Mouse (Mus musculus): ENCODE measurements around the gene Nxpe3.
A peak's percentile ranks its signal among the peaks of the same experiment; 100 is the strongest.
"Not testable (repeated sequence)": the region's sequence is repeated elsewhere in the genome, so short reads cannot be mapped to it uniquely, and the experiment has no call there.

Gene Nxpe3

DNA sequence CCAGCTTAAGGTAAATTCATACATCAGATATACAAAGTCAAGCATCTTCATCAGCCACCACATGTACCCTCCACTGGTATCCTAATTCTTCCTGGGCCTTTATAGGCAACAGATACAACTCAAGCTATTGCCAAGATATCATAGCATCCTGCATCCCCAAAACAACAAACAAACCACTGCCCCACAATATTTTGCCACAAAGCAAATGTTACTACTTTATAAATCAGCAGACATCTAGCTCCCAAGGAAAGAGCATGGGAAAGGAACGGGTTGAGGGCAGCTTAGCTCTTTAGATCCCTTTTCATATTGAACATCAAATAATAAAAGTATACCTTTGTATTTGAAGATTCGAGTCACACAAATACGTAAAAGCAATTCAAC lies 57.0 kb downstream of the Nxpe3 start:
- DNase-seq (ENCODE audit: low spot score in 2 of 2), result no peak

DNA sequence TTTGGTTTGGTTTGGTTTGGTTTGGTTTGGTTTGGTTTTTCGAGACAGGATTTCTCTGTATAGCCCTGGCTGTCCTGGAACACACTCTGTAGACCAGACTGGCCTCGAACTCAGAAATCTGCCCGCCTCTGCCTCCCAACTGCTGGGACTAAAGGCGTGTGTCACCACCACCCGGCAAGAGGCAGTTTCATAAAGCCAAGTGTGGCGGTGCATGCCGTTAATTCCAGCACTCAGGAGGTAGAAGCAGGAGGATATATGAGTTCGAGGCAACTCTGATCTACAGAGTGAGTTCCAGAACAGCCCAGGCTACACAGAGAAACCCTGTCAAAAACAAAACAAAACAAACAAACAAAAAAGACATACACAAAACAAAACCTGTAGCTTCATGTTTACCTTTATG lies 57.4 kb downstream of the Nxpe3 start:
- DNase-seq (ENCODE audit: low spot score in 2 of 2), result not testable (repeated sequence)

DNA sequence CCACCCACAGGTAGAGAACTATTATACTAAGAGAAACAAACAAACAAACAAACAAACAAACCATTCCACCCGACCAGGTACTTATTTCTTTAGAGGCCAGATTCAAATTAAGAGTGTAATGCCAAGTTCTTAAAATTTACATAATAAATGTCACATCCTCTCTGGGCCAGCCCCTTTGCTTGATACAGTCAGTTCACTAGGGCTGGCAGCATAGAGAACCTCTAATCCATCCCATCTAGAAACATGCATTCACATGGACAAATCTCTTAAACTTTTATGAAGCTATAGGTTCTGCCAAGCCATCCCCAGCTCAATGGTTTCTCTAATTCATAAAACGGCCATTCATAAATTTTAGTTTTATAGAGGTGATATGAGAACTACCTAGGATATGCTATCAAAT lies 57.9 kb downstream of the Nxpe3 start:
- DNase-seq (ENCODE audit: low spot score in 2 of 2), result no peak

DNA sequence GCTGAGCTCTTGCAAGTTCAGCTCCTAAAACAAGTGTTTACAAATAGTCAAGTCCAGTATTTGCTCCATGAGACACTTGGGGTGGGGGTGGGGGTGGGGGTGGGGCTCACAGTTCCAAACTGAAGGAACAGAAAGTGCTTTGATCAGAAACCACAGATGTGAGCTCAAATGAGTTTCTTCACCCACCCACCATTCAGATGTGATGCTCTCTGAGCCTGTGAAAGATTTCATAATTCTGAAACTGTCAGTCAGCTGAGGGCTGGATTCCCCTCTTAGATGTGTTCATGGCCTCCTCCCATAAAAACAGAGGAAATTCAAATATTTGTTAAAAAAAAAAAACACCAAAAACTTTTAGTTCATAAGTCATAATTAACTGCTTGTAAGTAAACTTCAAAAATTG lies 59.3 kb downstream of the Nxpe3 start:
- DNase-seq (ENCODE audit: low spot score in 2 of 2), result no peak

DNA sequence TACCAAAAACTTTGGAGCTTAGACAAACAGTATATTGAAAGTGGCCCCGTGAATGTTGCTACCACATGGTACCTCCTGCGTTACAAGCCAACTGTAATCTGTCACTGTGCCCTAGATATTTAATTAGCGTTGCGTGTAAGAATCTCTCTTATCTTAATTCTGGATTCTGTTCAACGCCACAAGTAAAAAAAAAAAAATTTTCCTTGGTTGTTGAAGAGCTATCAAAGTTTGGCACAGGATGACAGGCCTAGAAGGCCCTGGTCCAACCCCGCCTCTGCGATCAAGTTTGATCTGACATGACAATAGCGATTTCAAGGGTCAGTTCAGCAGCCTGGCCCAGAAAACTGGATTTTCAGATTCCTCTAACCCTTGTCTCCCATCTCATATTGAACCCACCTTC lies 62.5 kb downstream of the Nxpe3 start:
- DNase-seq (ENCODE audit: low spot score in 2 of 2), result no peak

DNA sequence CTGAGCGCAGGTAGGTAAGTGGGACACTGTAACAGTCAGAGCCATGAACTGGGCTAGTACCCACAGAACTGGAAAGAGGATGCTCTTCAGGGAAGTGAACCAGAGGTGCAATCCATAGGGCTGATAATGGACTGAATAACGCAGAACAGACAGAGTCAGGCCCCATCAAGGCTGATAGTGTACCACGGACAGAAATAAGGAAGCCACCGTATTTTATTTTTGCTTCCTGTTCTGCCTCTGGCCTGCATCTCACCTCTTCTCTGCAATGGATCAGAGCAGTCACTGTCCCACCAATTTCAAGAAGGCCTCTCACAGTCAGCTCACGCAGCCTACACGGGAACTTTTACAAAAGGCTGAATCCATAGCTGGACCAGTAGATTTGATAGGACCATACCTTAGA lies 63.0 kb downstream of the Nxpe3 start:
- no peak for DNase-seq (ENCODE audit: low spot score in 2 of 2)

DNA sequence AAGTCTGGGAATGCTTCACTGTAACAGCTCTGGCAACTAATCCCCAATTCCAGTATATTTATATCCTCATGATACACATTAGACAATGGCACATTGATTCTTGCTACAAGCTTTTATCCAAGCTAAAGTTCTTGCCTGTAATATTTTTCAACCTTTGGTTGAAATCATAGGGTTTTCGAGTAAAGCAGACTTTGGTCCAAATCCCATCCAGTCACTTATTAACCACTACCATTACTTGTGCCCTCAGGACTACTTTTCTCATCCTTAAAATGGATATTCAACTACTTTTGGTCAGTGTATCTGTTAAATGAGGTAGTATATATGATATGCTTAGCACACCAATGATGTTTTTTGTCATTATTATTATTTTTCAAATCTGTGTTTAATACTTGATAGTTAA lies 63.6 kb downstream of the Nxpe3 start:
- no peak for DNase-seq (ENCODE audit: low spot score in 2 of 2)

DNA sequence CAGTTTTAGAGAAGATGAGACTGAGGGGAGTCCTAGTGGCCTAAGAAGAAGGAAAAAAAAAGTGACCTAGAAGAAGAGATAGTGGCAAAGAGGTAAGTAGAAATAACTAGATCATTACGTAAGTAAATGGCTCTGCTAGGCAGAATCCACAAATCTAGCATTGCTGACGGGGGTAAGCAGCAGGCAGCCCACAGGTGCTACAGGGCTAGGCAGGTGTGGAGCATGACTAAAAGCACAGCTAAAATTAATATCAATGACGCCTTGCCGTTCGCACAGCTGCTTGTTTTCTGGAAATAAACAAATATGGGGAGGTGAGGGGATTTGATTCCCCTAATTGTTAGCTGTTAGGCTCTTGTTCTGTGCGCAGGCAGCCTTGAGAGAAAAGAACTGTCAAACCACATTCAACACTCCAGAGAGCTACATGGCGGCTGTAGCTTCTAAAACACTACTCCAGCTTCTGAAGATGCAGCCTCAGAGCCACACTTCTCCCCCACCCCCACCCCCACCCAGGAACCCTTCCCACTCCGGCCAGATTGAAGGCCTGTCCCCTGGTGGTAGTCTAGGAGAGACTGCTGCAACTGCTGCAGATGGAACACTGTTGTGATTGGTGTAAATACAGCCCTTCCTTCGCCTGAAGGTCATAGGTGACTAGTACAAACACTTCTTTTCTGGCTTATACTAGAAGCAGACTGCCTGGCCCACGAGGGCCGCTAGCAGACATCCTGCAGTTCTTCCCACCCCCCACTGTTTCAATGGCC lies 71.5 kb downstream of the Nxpe3 start:
- DNase-seq (ENCODE audit: low spot score in 2 of 2), result no peak

DNA sequence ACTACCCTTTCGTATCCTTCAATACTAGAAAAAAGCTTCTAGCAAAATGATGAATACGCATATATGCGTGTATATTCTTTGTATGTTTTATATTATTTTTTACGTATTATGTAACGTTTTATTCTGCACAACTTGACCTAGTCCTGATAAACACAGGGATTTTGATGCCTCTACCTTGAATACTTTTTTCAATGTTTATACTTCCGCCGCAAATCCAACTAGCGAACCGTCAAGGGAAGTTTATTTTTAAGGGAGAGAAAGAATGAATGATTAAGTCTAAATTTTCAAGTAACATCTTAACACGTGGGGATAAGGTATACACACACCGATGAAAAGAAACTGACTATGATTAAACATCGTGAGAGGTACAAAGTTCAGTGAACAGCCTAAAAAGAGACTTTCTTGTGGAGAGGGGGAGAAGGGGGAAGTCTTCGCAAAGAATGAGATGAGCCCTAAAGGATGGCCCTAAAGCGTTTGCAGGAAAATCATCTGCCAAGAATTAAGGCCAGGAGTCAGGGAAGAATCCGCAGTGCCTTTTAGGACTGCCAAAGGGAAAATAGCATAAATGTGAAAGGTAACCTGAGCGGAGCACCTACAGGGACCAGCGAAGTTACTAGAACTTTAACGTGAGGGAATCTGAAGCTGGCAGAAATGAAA lies 72.2 kb downstream of the Nxpe3 start:
- DNase-seq (ENCODE audit: low spot score in 2 of 2), result no peak

DNA sequence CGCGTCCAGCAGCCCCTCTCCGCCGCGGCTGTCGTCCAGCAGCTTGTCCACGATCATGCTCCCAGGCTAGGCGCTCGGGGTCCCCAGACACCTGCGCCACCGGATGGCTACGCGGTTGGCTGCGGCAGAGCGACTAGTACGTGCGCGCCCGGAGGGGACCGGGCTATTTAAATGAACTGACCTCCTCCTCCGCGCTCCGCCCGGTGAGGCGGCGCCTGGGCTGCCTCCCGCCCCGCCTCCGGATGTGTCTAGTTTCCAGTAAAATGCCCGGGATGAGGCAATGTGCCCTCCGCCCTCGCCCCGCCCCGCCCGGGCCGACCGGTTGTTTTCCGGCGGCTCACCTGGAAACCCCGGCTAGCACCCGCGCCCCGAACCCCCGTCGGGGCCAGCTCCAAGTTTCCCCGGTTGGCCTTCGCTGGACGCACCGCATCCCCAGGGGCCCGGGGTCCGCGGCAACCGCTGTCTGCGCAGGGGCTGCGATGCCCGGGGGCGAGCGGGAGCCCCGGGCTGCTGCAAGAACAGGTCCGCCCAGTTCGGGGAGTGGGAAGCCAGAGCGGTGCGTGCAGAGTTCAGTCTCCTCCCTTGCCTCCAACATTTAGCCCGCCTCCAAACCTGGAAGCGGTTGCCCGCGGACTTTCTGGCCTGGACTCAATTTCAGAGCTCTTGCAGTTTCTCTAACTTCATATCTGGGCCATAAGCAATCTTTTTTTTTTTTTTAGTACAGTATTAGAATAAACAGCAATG lies 72.9 kb downstream of the Nxpe3 start:
- DNase-seq (ENCODE audit: low spot score in 2 of 2), result peak; percentile 71 to 84

DNA sequence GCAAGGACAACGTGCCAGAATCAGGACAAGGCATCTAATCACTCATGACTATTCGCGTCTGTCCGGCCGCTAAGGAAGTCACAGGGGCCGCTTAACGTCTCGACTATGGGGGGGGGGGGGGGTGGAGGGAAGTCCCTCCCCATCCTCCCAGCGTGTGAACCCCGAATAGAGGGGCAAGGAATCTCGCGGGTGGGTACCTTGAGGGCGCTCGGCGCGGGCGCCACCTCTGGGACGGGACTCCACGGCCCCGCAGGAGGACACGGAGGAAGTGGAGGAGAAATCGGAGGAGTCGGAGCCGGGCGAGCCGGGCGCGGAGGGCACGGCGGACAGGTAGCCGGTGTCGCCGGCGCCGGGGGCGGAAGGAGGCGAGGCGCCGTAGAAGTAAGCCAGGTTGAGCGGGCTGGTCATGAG lies 73.5 kb downstream of the Nxpe3 start:
- no peak for DNase-seq (ENCODE audit: low spot score in 2 of 2)

DNA sequence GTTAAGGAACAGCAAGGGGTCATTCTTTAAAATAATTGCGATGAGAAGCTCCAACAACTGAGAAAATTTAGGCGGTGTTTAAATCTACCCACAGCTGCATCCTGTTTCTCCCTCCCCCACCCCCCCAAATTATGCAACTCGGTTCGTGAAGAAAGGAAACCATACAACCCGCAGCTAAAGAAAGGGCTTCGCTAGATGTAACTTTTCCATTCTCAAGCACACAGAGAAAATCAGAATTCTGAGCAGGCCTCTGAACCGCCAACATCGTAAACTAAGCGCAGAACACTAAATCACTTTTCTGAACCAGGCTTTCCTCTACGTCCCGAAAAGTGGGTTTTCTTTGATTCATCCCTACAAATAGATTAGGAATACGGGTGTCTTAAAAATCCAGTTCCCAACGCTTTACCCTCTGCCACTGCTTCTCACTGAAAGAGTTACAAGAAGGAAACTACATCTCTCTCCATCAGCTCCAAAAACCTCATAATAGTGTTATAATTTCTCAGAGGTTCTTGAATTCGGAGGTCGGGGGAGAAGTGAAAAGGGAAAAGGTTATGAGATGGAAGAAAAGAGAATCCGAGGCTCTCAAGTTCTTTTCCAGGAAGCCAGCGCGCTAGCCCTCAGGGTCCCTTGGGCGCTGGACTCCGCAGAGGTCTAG lies 74.0 kb downstream of the Nxpe3 start:
- DNase-seq (ENCODE audit: low spot score in 2 of 2), result no peak

DNA sequence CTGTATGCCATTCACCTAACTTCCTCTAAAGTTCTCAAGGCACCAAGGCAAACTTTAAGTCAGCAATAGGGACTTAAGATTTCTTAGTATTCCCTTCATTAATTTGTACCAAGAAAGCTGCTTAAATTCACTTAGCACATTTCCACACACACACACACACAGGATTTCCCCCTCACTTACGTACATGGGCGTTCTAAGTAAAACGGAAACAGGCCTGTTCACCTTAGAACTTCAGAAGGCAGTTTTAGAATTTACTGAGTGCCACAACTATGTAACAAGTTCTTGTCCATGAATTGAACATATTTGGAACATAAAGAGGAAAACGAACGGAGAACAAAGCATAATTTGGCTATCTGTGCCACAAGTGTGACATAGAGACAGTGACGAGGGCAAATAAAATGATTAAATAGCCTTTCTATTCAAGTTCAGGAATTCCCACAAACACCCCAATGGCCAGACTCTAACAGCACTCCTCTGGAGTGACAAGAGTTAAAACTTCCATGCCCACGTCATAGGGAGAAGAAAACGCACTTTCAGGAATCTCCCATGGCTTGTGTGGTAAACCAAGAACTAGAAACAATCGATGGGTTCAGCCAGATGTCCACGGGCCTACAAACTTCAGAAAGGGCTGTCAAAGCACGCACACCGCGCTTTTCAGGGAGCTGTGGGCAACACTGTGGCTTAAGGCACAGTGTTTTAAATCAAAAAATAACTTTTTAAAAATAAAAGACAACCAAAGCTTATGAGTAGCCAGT lies 74.7 kb downstream of the Nxpe3 start:
- no peak for DNase-seq (ENCODE audit: low spot score in 2 of 2)

DNA sequence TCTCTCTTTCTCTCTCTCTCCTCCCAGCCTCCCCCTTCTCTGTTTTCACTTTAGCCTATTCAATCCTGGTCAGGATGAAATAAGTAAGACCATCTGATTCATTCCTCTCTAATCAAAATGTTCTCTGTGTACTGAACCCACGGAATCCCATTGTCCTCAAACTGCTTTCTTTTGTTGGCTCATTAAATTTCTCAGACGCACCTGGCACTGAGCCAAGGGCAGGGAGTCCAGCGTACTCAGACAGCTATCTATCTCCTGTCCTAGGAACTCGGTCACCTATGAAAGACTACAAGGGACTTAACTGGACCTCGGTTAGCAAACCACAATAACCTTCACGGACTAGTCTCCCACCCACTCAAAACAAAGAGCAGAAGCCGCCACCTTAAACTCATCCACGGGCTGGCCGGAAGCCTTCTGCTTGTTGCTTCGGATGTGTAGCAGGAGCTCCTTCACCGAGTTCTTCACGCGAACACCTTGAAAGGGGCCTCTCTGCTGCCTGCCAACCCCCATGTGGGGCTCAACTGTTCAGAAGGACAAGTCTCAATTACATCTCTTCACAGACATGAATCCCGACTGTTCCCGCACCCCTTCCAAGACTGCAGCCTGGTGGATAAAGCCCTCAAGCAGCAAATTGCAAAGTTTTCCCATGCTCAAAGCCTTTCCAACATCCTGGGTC lies 75.8 kb downstream of the Nxpe3 start:
- no peak for DNase-seq (ENCODE audit: low spot score in 2 of 2)

DNA sequence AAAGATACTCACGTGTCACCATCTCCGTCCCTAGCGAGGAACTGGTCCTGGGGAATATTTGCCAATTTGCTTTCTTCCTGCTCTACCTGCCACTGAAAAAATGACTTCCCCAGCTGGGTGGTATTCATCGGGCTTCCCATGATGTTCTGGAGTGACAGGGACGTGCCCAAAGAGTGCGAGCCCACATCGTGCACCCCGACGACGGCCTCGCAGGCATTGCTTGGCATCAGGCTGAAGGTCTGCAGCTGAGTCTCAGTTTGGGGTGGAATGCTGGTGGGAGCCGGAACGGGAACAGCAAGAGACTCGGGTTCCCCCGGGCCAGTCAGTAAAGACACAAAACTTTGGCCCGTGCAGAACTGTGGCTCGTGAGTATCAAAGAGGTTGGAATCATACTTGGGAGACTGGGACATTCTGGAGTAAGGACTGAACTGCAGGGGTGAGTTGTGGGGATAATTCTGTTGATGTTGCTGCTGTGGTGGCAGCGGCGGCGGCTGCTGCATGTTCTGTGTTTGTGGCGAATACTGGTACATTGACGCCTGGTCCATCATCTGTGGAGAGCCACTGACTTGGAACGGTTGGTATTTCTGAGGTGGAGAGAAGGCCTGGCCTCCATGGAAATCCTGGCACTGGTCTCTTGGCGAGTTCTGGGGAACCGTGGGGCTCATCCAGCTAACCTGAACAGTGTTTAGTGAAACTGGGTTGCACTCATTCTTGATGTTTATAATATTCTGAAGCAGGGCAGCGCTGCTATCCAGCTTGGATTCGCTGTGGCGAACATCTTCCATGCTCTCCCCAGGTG lies 77.2 kb downstream of the Nxpe3 start:
- no peak for DNase-seq (ENCODE audit: low spot score in 2 of 2)

DNA sequence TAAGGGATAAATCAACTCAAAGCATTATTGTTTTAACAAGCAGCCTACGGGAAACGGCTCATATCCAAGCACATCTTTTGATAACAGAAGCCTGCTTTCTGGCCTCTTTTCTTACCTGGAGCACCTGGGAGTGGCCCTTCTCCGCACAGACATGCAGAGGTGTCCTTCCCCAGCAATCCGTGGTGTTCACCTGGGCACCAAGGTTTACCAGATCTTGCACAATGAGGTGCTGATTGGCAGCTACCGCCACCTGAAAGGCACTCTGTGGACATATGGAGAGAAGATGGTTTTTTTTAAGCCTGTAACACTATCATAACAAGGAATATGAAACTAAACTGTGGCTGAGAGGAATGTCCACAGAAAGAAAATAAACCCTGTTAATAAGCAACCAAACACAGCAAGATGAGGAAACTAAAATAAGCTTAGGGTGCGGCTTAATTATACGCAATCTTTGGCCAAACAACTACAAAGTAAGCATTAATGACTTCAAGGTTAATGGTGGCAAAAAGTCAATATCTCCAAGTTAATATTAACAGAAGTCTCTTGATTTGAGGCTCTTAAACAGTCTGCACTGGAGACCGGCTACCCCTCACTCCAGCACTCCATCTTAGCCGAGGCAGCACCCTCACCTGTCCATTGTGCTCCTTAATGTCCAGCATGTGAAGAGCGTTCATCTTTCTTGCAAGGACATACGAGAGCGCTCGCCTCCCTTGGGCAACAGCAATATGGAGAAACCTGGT lies 78.7 kb downstream of the Nxpe3 start:
- no peak for DNase-seq (ENCODE audit: low spot score in 2 of 2)

DNA sequence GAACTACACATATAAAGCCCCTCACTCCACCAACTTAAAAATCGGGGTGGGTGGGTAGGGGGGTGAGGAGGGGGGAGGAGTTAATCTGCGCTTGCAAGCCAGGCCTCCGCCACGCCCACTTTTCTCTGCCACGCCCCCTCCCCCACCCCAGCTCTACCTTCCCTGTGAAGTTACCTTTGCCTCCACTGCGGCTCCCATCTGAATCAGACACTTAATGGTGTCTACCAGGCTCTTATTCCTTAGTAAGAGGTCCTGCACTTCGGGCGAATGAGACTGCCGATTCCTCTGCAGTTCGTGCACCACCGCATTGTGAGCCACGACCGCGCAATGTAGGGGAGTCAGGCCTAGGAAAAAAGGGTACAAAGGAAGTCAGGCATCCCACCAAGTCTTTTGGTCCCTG lies 79.6 kb downstream of the Nxpe3 start:
- no peak for DNase-seq (ENCODE audit: low spot score in 2 of 2)

DNA sequence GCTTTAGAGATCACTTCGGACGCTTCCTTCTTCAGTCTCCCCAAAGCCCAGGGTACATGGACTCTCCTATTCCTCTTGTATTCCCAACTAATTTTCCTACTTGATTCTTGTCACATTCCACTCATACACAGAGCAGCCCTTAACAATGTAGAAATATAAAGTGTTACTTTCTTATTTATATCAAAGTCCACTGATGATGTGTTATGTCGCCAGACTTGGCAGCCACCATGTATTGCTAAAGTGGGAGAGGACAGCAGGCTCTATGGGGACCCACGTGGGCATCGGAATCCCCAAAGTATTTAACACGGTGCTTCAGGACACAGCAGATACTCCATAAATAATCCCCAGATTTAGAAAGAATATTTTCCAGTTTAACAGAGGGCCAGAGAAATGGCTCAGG lies 80.4 kb downstream of the Nxpe3 start:
- no peak for DNase-seq (ENCODE audit: low spot score in 2 of 2)

DNA sequence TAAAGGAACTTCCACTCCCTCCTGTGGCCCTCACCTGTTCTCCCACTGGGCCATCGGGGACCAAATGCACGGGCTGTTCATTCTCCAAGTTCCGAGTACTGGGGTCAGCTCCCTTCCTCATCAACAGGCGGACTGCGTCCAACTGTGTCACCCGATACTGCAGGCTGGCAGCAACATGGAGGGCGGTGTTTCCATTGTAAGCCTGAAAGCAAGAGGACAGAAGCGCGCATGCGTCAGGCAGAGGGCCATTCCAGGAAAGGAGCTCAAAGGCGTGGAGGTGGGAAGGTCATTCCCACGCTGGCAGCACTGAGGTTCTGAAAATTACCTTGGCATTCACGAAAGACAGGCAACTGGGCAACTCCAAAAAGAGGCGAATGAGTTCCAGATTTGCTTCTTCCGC lies 81.2 kb downstream of the Nxpe3 start:
- no peak for DNase-seq (ENCODE audit: low spot score in 2 of 2)

DNA sequence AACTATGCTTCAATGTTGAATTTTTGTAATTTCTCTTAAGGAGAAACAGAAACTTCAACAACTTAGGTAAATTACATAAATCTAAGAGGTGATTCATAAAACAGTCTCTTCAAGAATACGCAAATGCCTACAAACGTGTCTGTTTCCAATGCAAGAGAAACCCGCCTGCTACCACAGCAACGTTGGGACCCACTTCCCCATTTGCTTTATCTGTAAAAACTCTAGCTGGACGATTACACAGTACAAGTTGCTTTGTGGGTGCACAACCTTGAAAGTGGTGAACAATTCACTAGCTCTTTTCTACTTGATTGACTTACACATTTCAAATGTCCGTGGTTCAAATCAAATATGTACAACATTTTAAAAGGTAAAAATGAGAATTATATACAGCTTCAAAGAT lies 83.3 kb downstream of the Nxpe3 start:
- DNase-seq (ENCODE audit: low spot score in 2 of 2), result no peak
